ENCODE assay signal across 8 mouse cellular contexts in genomic region chr17:28930392-28931074, GRCm38 (mm10). TPM values are rescaled to one million over a fixed set of nuclear protein-coding genes. Genes with fewer than 3 reads are reported as not detected.
DNase-seq lines count a peak whose midpoint lies in the region; ATAC-seq and TF ChIP-seq lines count a peak whose summit lies in the region.
"Had no signal": no experiment of that assay in that cellular context is flagged by ENCODE, and none has a peak within 500 bp of the region (broad histone marks: within the 10 kb centered on the region; RNA-seq: fewer than 3 reads in every experiment).

No protein-coding gene starts in this region.

- no peaks in the 10 kb centered on the region for H3K27me3 ChIP-seq in forebrain, embryonic 16.5 days (replicated peaks; ENCODE audit: control insufficient read depth, insufficient read depth, low read length)
- no peaks in the 10 kb centered on the region for H3K27me3 ChIP-seq in small intestine, adult 2 months (ENCODE audit: control insufficient read depth, insufficient read depth, low read length)

- peak; percentile 82 for DNase-seq in R1 (ENCODE audit: low read depth, low spot score)
- DNase-seq in c-Kit-negative CD71-positive TER-119-positive erythroid progenitor cells, embryonic 14.5 days (ENCODE audit: low read depth, low spot score) = peak; percentile 92
- DNase-seq in layer of hippocampus, postnatal 10 days (ENCODE audit: low spot score in 2 of 2) = peak; percentile 72 to 75

- no peak overlapping the region; the same call in 1 of the 2 replicates for H3K27ac ChIP-seq in forebrain, embryonic 16.5 days (ENCODE audit: low read length)
- peak overlapping the region; percentile 91 for H3K27ac ChIP-seq in small intestine, adult 2 months (ENCODE audit: insufficient read depth, low read depth, low read length)

- H3K4me2 ChIP-seq in forebrain, embryonic 16.5 days (ENCODE audit: low read length) = peak overlapping the region; percentile 7; the same call in 1 of the 2 replicates

- peak; percentile 63 for ATAC-seq in forebrain, embryonic 16.5 days
- peak; percentile 39 to 60; a peak in 1 of 4 replicates for ATAC-seq in hematopoietic stem cell, adult 5-6 weeks (replicated peaks in 1 of 2; ENCODE audit: insufficient read depth in 1 of 2, low FRiP score in 2 of 2, low TSS enrichment in 1 of 2, low read depth in 1 of 2, poor library complexity in 2 of 2, severe bottlenecking in 2 of 2)
- peak; percentile 74 for ATAC-seq in megakaryocyte, adult 5-6 weeks (ENCODE audit: poor library complexity, severe bottlenecking)

- no peaks in the 10 kb centered on the region for H3K36me3 ChIP-seq in forebrain, embryonic 16.5 days (ENCODE audit: control insufficient read depth, insufficient read depth)
- H3K36me3 ChIP-seq in small intestine, adult 2 months (ENCODE audit: control insufficient read depth, insufficient read depth, low read length) = no peaks in the 10 kb centered on the region

- H3K4me1 ChIP-seq in forebrain, embryonic 16.5 days (replicated peaks; ENCODE audit: control insufficient read depth, insufficient read depth, low read length) = peaks cover 8% of the 10 kb centered on the region
- H3K4me1 ChIP-seq in small intestine, adult 2 months (ENCODE audit: control insufficient read depth, insufficient read depth, insufficient read length, low read length) = peaks cover 20% of the 10 kb centered on the region

- H3K4me3 ChIP-seq in forebrain, embryonic 16.5 days (replicated peaks; ENCODE audit: low read length) = no peak overlapping the region
- H3K4me3 ChIP-seq in small intestine, adult 2 months (ENCODE audit: low read depth, low read length) = peak overlapping the region; percentile 13

- no peak overlapping the region for H3K9ac ChIP-seq in forebrain, embryonic 16.5 days (replicated peaks; ENCODE audit: low read depth, low read length)

- no peaks in the 10 kb centered on the region for H3K9me3 ChIP-seq in forebrain, embryonic 16.5 days (ENCODE audit: control insufficient read depth, low read length)

- no peak for TF ChIP-seq POLR2A in small intestine, adult 2 months (IDR thresholded peaks at IDR 0.05; ENCODE audit: low read depth, low read length)

- TF ChIP-seq CTCF in small intestine, adult 2 months (IDR thresholded peaks at IDR 0.05; ENCODE audit: extremely low read depth, insufficient read length, insufficient replicate concordance, low read depth, low read length) = peak; percentile 36; the same call in 1 of the 2 replicates

- WGBS in forebrain, embryonic 16.5 days = 25% methylated on average over 14 of the region's 14 CpGs
- WGBS in small intestine, adult 2 months = 7% methylated on average over 14 of the region's 14 CpGs

RNA-seq across cellular contexts. Expression of gene Pxt1, which starts 13.1 kb away (rescaled TPM):
- not detected in 2 replicates for polyA plus RNA-seq in forebrain, embryonic 16.5 days (2015; fragmentation: Nextera tagmentation; extraction: Ambion mirVana)
- total RNA-seq in hematopoietic stem cell, adult 5-6 weeks (2017) = not detected in 2 replicates
- not detected for total RNA-seq in layer of hippocampus, postnatal 10 days (2021)
- 0.74 and 1.2 TPM in 2 replicates for total RNA-seq in megakaryocyte, adult 5-6 weeks (2015)
- total RNA-seq in megakaryocyte, adult 5-6 weeks (2017) = 0.44 and 0.49 TPM in 2 replicates
- polyA plus RNA-seq in small intestine, adult 2 months (2012; rRNA removed) = 0.22 TPM in 1 of 2 replicates, not detected in the other
- total RNA-seq: neutrophil, adult 5-6 weeks had no signal

RNA-seq across cellular contexts. Expression of gene 4930539E08Rik, which starts 15.4 kb away (rescaled TPM):
- polyA plus RNA-seq in forebrain, embryonic 16.5 days (2015; fragmentation: Nextera tagmentation; extraction: Ambion mirVana) = 0.53 and 1.8 TPM in 2 replicates
- total RNA-seq in hematopoietic stem cell, adult 5-6 weeks (2017) = 2.8 and 4.5 TPM in 2 replicates
- 1 to 10 TPM; 4.7 to 5.1 TPM for total RNA-seq in layer of hippocampus, postnatal 10 days (2021)
- total RNA-seq in megakaryocyte, adult 5-6 weeks (2015) = 0.18 TPM in 1 of 2 replicates, not detected in the other
- 0.08 and 0.40 TPM in 2 replicates for total RNA-seq in megakaryocyte, adult 5-6 weeks (2017)
- polyA plus RNA-seq in small intestine, adult 2 months (2012; rRNA removed) = 26.9 and 94.4 TPM in 2 replicates

RNA-seq across cellular contexts. Expression of gene Kctd20, which starts 21.2 kb away (rescaled TPM):
- 123 and 135 TPM in 2 replicates for polyA plus RNA-seq in forebrain, embryonic 16.5 days (2015; fragmentation: Nextera tagmentation; extraction: Ambion mirVana)
- total RNA-seq in hematopoietic stem cell, adult 5-6 weeks (2017) = 57.9 and 64.0 TPM in 2 replicates
- total RNA-seq in layer of hippocampus, postnatal 10 days (2021) = 10 to 100 TPM; 73.4 to 78.0 TPM
- total RNA-seq in megakaryocyte, adult 5-6 weeks (2015) = 130 and 131 TPM in 2 replicates
- 203 and 222 TPM in 2 replicates for total RNA-seq in megakaryocyte, adult 5-6 weeks (2017)
- 12.7 and 36.3 TPM in 2 replicates for polyA plus RNA-seq in small intestine, adult 2 months (2012; rRNA removed)
